In genomic region chr9:78193902-78194597, GRCm38 (mm10) we compare ENCODE assay signal across 9 mouse cellular contexts. TPM values are rescaled to one million over a fixed set of nuclear protein-coding genes. Genes with fewer than 3 reads are reported as not detected.
DNase-seq lines count a peak whose midpoint lies in the region; ATAC-seq lines count a peak whose summit lies in the region.
"Had no signal": no experiment of that assay in that cellular context is flagged by ENCODE, and none has a peak within 500 bp of the region (broad histone marks: within the 10 kb centered on the region; RNA-seq: fewer than 3 reads in every experiment).

No protein-coding gene starts in this region.

- no peak overlapping the region for H3K4me3 ChIP-seq in kidney, embryonic 15.5 days (replicated peaks)
- H3K4me3 ChIP-seq in lung, embryonic 16.5 days (ENCODE audit: low read length): no peak overlapping the region

- peaks cover 12% of the 10 kb centered on the region for H3K36me3 ChIP-seq in kidney, embryonic 15.5 days
- no peaks in the 10 kb centered on the region for H3K36me3 ChIP-seq in lung, embryonic 16.5 days (ENCODE audit: control insufficient read depth, insufficient read depth, low read length)

- 0 out of 2 replicates have a peak, but pooled peaks cover 5% of the 10 kb centered on the region for H3K27me3 ChIP-seq in kidney, embryonic 15.5 days
- H3K27me3 ChIP-seq in lung, embryonic 16.5 days (ENCODE audit: control insufficient read depth, insufficient read depth, low read depth, low read length): no peaks in the 10 kb centered on the region

- H3K9me3 ChIP-seq in kidney, embryonic 15.5 days (replicated peaks): no peaks in the 10 kb centered on the region
- no peaks in the 10 kb centered on the region for H3K9me3 ChIP-seq in lung, embryonic 16.5 days (ENCODE audit: control insufficient read depth, low read length)

- H3K4me2 ChIP-seq in kidney, embryonic 15.5 days: peak overlapping the region; percentile 65
- H3K4me2 ChIP-seq in lung, embryonic 16.5 days (ENCODE audit: low read depth, low read length): no peak overlapping the region

- no peak overlapping the region for H3K27ac ChIP-seq in kidney, embryonic 15.5 days
- no peak overlapping the region for H3K27ac ChIP-seq in lung, embryonic 16.5 days (ENCODE audit: low read length)

- peaks cover 28% of the 10 kb centered on the region for H3K4me1 ChIP-seq in kidney, embryonic 15.5 days
- H3K4me1 ChIP-seq in lung, embryonic 16.5 days (replicated peaks; ENCODE audit: control insufficient read depth, insufficient read depth, low read length): peaks cover 3% of the 10 kb centered on the region

- no peak overlapping the region for H3K9ac ChIP-seq in kidney, embryonic 15.5 days
- no peak overlapping the region for H3K9ac ChIP-seq in lung, embryonic 16.5 days (ENCODE audit: low read length)

- DNase-seq in adrenal gland, adult (ENCODE audit: inconsistent age in 2 of 2, low spot score in 1 of 2): peak; percentile 45 to 86
- no peak for DNase-seq in adrenal gland, postnatal 4 days (ENCODE audit: low spot score in 2 of 2)
- DNase-seq in cerebellum, postnatal 14 days: peak; percentile 58 to 72
- DNase-seq in gastrocnemius, postnatal 25 days: peak; percentile 23
- peak; percentile 11 for DNase-seq in right cerebral cortex, postnatal 25 days

- peak; percentile 85 for ATAC-seq in CD4-positive, CD25-positive, alpha-beta regulatory T cell, adult 4 months
- ATAC-seq in kidney, embryonic 15.5 days (replicated peaks; ENCODE audit: low FRiP score): peak; percentile 27; the same call in 1 of the 2 replicates
- peak; percentile 37 for ATAC-seq in lung, embryonic 16.5 days (ENCODE audit: low read depth)

- 47% methylated on average over 9 of the region's 9 CpGs for WGBS in kidney, embryonic 15.5 days
- WGBS in lung, embryonic 16.5 days: 50% methylated on average over 9 of the region's 9 CpGs

RNA-seq across cellular contexts. Expression of gene Gsta4, which starts 11.5 kb away (rescaled TPM):
- 10 to 100 TPM; 55.6 to 61.1 TPM for total RNA-seq in adrenal gland, postnatal 4 days (2021)
- polyA plus RNA-seq in CD4-positive, CD25-positive, alpha-beta regulatory T cell, adult 4 months (2017; shearing (Covaris generic)): 10 to 100 TPM; 64.6 to 66.5 TPM
- total RNA-seq in gastrocnemius, postnatal 25 days (2021): 10 to 100 TPM; 12.1 to 13.1 TPM
- 109 and 115 TPM in 2 replicates for polyA plus RNA-seq in kidney, embryonic 15.5 days (2015; fragmentation: Nextera tagmentation; extraction: Ambion mirVana)
- 87.5 and 105 TPM in 2 replicates for polyA plus RNA-seq in lung, embryonic 16.5 days (2015; fragmentation: Nextera tagmentation; extraction: Ambion mirVana)

RNA-seq across cellular contexts. Expression of gene Gsta1, which starts 36.4 kb away (rescaled TPM):
- total RNA-seq in adrenal gland, postnatal 4 days (2021): under 1 TPM in 1 of 2 experiments, not detected in 1; 0.36 TPM
- polyA plus RNA-seq in CD4-positive, CD25-positive, alpha-beta regulatory T cell, adult 4 months (2017; shearing (Covaris generic)): not detected
- total RNA-seq in gastrocnemius, postnatal 25 days (2021): not detected
- 0.27 and 1.3 TPM in 2 replicates for polyA plus RNA-seq in kidney, embryonic 15.5 days (2015; fragmentation: Nextera tagmentation; extraction: Ambion mirVana)
- polyA plus RNA-seq in lung, embryonic 16.5 days (2015; fragmentation: Nextera tagmentation; extraction: Ambion mirVana): not detected in 2 replicates
- total RNA-seq: left cerebral cortex, postnatal 10 days had no signal

Comparison
In these comparisons a context has a peak if more than half of its experiments do, and no peak if none do; other contexts are left out.
1. DNase-seq: peak in adrenal gland, adult (2 of 2), cerebellum, postnatal 14 days (2 of 2), gastrocnemius, postnatal 25 days (single experiment) and right cerebral cortex, postnatal 25 days (single experiment); none in adrenal gland, postnatal 4 days (0 of 2).
2. ATAC-seq: peak in every context shown above with its lines; median percentile 85 in CD4-positive, CD25-positive, alpha-beta regulatory T cell, adult 4 months; 37 in lung, embryonic 16.5 days; 27 in kidney, embryonic 15.5 days.